Mouse (Mus musculus): ENCODE data around the gene Exoc4.

Exoc4 gene

GRCm38 (mm10) chr6:33939169-33939568 lies 690.3 kb downstream of the Exoc4 start:
- DNase-seq (ENCODE audit: low spot score): no peak

- DNase-seq (ENCODE audit: low spot score): no peak
Measured at GRCm38 (mm10) chr6:33946911-33947489, 698.1 kb downstream of the Exoc4 start.

GRCm38 (mm10) chr6:33950113-33950512 lies 701.2 kb downstream of the Exoc4 start:
- no peak for DNase-seq (ENCODE audit: low spot score)

- no peak for DNase-seq (ENCODE audit: low spot score)
Measured at GRCm38 (mm10) chr6:33955469-33955868, 706.6 kb downstream of the Exoc4 start.

- no peak for DNase-seq (ENCODE audit: low spot score)
Measured at GRCm38 (mm10) chr6:33958281-33958680, 709.4 kb downstream of the Exoc4 start.

- no peak for DNase-seq (ENCODE audit: low spot score)
Measured at GRCm38 (mm10) chr6:33960766-33961165, 711.9 kb downstream of the Exoc4 start.

- no peak for DNase-seq (ENCODE audit: low spot score)
Measured at GRCm38 (mm10) chr6:33963092-33963491, 714.2 kb downstream of the Exoc4 start.

GRCm38 (mm10) chr6:33965571-33965970 lies 716.7 kb downstream of the Exoc4 start:
- peak; percentile 5 for DNase-seq (ENCODE audit: low spot score)

- no peak for DNase-seq (ENCODE audit: low spot score)
Measured at GRCm38 (mm10) chr6:33968746-33969145, 719.9 kb downstream of the Exoc4 start.

GRCm38 (mm10) chr6:33972801-33973200 lies 723.9 kb downstream of the Exoc4 start:
- no peak for DNase-seq (ENCODE audit: low spot score)

- no peak for DNase-seq (ENCODE audit: low spot score)
Measured at GRCm38 (mm10) chr6:33976576-33976975, 727.7 kb downstream of the Exoc4 start.

- DNase-seq (ENCODE audit: low spot score): no peak
Measured at GRCm38 (mm10) chr6:33977448-33977847, 728.6 kb downstream of the Exoc4 start.

- DNase-seq (ENCODE audit: low spot score): no peak
Measured at GRCm38 (mm10) chr6:33977880-33978279, 729.0 kb downstream of the Exoc4 start.

GRCm38 (mm10) chr6:33982709-33983108 lies 733.8 kb downstream of the Exoc4 start:
- DNase-seq (ENCODE audit: low spot score): no peak

- no peak for DNase-seq (ENCODE audit: low spot score)
Measured at GRCm38 (mm10) chr6:33987132-33987531, 738.2 kb downstream of the Exoc4 start.

- no peak for DNase-seq (ENCODE audit: low spot score)
Measured at GRCm38 (mm10) chr6:33992213-33993034, 743.5 kb downstream of the Exoc4 start.

GRCm38 (mm10) chr6:33993842-33994241 lies 745.0 kb downstream of the Exoc4 start:
- DNase-seq (ENCODE audit: low spot score): no peak

GRCm38 (mm10) chr6:33998590-33998989 lies 749.7 kb downstream of the Exoc4 start:
- DNase-seq (ENCODE audit: low spot score): no peak

- DNase-seq (ENCODE audit: low spot score): no peak
Measured at GRCm38 (mm10) chr6:33999530-33999929, 750.6 kb downstream of the Exoc4 start.

- no peak for DNase-seq (ENCODE audit: low spot score)
Measured at GRCm38 (mm10) chr6:34000644-34001043, 751.8 kb downstream of the Exoc4 start.

- no peak for DNase-seq (ENCODE audit: low spot score)
Measured at GRCm38 (mm10) chr6:34003033-34003432, 754.1 kb downstream of the Exoc4 start.

- no peak for DNase-seq (ENCODE audit: low spot score)
Measured at GRCm38 (mm10) chr6:34013469-34013868, 764.6 kb downstream of the Exoc4 start.
